Mouse (Mus musculus) neural tube, embryonic 10.5 days (tissue): ENCODE results near the gene Mfsd1.

Source experiments
- DNase-seq: peaks from one replicate; pipeline ENCODE4 v3.0.0-alpha.2; 2017; ENCODE audit warnings: low spot score; ENCODE audit errors: extremely low spot score

The Mfsd1 gene

DNA sequence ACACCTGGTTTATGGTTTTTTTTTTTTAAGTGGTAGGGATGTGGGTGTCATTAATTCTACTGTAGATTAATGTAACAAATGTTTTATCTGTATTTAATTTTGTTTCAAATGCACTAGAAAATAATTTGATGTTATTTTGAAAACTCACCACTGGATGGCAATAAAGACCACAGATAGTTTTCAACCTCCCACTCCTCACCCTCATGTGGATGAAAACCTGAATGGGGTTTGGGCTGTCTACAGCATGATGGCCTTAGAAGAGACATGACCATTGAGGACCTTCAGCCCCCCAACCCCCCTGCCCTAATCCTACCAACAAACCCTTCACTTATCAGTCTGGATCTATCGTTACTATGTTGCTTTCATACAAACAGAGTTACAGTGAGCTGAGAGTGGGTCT is 42.1 kb downstream of the Mfsd1 start:
- no peak for DNase-seq

DNA sequence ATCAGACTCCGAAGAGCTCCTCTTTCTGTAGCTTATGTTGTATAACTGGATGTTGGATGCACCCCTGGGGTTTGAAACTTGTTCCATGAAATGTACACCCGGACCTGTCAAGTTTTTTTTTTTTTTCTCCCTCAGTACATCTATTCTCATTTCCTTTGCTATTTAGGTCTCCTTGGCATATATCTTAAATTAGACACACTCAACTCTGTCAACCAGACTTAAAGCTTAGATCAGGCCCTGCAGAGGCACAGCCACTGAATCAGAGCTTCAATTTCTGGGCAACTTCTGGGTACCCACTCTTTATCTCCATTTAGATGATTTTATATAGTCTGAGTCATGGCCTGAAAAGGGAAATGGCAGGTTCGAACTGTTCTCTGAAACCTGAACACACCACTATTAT is 60.6 kb downstream of the Mfsd1 start:
- no peak for DNase-seq

DNA sequence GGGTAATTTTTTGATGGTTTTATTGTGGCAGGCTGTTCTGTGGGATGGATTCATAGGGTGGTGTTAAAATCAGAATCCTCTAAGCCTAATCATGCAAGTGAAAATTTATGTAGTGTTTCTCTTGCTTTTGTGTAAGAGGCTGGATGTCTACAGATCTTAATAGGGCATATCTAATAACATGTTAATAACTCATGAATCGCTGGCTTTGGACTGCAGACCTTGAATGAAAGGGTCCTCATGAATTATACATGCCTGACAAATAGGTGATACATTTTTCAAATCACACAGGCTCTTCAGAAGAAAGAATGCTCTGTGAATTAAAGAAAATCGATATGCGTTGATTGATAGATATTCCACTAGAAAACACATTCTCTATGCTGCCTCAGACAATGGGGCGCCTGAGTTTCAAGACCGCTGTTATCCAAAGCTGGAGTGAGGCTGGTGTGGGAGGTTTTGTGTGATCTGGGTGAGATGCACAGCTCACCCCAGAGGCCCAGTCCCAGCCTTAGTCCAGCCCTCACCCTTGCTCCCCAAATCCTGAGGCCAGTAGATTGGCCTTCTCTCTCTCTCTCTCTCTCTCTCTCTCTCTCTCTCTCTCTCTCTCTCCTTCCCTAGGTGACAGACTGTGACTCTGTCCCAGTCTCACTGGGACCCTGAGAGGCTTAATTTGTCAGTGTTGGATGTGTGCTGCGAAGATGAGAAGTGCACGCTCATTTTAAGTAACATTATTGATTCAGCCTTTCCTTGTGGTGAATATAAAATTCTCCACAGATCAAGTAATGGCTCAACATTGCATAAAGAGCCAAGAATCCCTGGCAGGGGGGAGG is 63.3 kb downstream of the Mfsd1 start:
- peak; percentile 33 for DNase-seq
